Mouse (Mus musculus) embryonic facial prominence, embryonic 15.5 days (tissue): Measurements from ENCODE around the gene Ston1. TPM values are rescaled to one million over a fixed set of nuclear protein-coding genes. Genes with fewer than 3 reads are reported as not detected.

ENCODE experiments used
- ATAC-seq: fragments of 200-750 bp; cut with Nextera tagmentation; 2 replicates; pipeline ENCODE4 v1.8.0; 2017; ENCODE audit warnings: low read depth, moderate TSS enrichment; ENCODE audit not compliant: insufficient number of reproducible peaks, low FRiP score, low TSS enrichment
- H3K27ac ChIP-seq: fragments of 300-500 bp; sonication (generic); replicated peaks from 2 replicates; pipeline ENCODE4 v1.5.1; 2015; ENCODE audit warnings: mild to moderate bottlenecking, inconsistent platforms
- H3K27me3 ChIP-seq: fragments of 300-500 bp; sonication (generic); 2 replicates; pipeline ENCODE4 v1.6.1; 2015; ENCODE audit warnings: inconsistent platforms
- H3K36me3 ChIP-seq: fragments of 300-500 bp; sonication (generic); 2 replicates; pipeline ENCODE4 v1.6.1; 2015; ENCODE audit warnings: mild to moderate bottlenecking, inconsistent platforms
- H3K4me1 ChIP-seq: fragments of 300-500 bp; sonication (generic); 2 replicates; pipeline ENCODE4 v1.6.1; 2015; ENCODE audit warnings: inconsistent platforms
- H3K4me2 ChIP-seq: fragments of 300-500 bp; sonication (generic); replicated peaks from 2 replicates; pipeline ENCODE4 v1.6.1; 2015; ENCODE audit warnings: mild to moderate bottlenecking, inconsistent platforms
- H3K4me3 ChIP-seq: fragments of 300-500 bp; sonication (generic); replicated peaks from 2 replicates; pipeline ENCODE4 v1.5.1; 2015; ENCODE audit warnings: mild to moderate bottlenecking, inconsistent platforms
- H3K9ac ChIP-seq: fragments of 300-500 bp; sonication (generic); 2 replicates; pipeline ENCODE4 v1.6.1; 2015; ENCODE audit warnings: inconsistent platforms
- H3K9me3 ChIP-seq: fragments of 300-500 bp; sonication (generic); replicated peaks from 2 replicates; pipeline ENCODE4 v1.6.1; 2016; ENCODE audit warnings: inconsistent platforms
- WGBS: fragments of 180-500 bp; shearing (Covaris S2); methylation state at CpG from one replicate; pipeline ENCODE4 v1.1.7; 2015; 5-methylcytosine and 5-hydroxymethylcytosine counted together
- polyA plus RNA-seq: library from polyadenylated mRNA; unstranded; fragments of >200 nt; fragmentation: Nextera tagmentation; extraction: Ambion mirVana; gene quantifications from 2 replicates; pipeline ENCODE4 v1.2.1, GENCODE M21; 2015

The Ston1 gene
- polyA plus RNA-seq, 1 experiment from 2014 or later: 5.9 TPM

- ATAC-seq: no peak
- Histone ChIP-seq H3K4me3 (no peak overlapping the region), H3K4me2 (no peak overlapping the region), H3K36me3 (peaks cover 33% of the 10 kb centered on the region), H3K9me3 (no peaks in the 10 kb centered on the region), H3K4me1 (peaks cover 4% of the 10 kb centered on the region; the same call in 1 of the 2 replicates), H3K27ac (no peak overlapping the region), H3K9ac (no peak overlapping the region), H3K27me3 (no peaks in the 10 kb centered on the region)
- 86% methylated on average over 11 of the region's 11 CpGs for WGBS
Observed at GRCm38 (mm10) chr17:88645299-88645698, 47.8 kb downstream of the Ston1 start.

GRCm38 (mm10) chr17:88647149-88647548 is 49.7 kb downstream of the Ston1 start:
- Histone ChIP-seq H3K9me3 (no peaks in the 10 kb centered on the region), H3K4me2 (no peak overlapping the region), H3K36me3 (peaks cover 33% of the 10 kb centered on the region)

GRCm38 (mm10) chr17:88652010-88652409 is 54.5 kb downstream of the Ston1 start:
- 3% methylated on average over 9 of the region's 9 CpGs for WGBS
- Histone ChIP-seq H3K36me3 (peaks cover 12% of the 10 kb centered on the region), H3K9ac (no peak overlapping the region), H3K9me3 (no peaks in the 10 kb centered on the region), H3K4me1 (0 out of 2 replicates have a peak, but pooled peaks cover 5% of the 10 kb centered on the region), H3K27ac (no peak overlapping the region), H3K4me3 (no peak overlapping the region), H3K4me2 (no peak overlapping the region), H3K27me3 (no peaks in the 10 kb centered on the region)
- no peak for ATAC-seq

More at GRCm38 (mm10) chr17:88647149-88647548, 49.7 kb downstream of the Ston1 start:
- no peaks in the 10 kb centered on the region for H3K27me3 ChIP-seq
- WGBS: 97% methylated on average over 3 of the region's 3 CpGs
- no peak overlapping the region for H3K27ac ChIP-seq
- no peaks in the 10 kb centered on the region for H3K4me1 ChIP-seq
- ATAC-seq: no peak
- no peak overlapping the region for H3K9ac ChIP-seq
- H3K4me3 ChIP-seq: no peak overlapping the region

GRCm38 (mm10) chr17:88652702-88653374 is 55.4 kb downstream of the Ston1 start:
- ATAC-seq: no peak

GRCm38 (mm10) chr17:88653375-88653769 is 55.9 kb downstream of the Ston1 start:
- peaks cover 5% of the 10 kb centered on the region for H3K36me3 ChIP-seq
- H3K27ac ChIP-seq: no peak overlapping the region
- no peak overlapping the region for H3K4me3 ChIP-seq
- no peaks in the 10 kb centered on the region for H3K9me3 ChIP-seq
- no peak for ATAC-seq
- no peak overlapping the region for H3K4me2 ChIP-seq
- 0 out of 2 replicates have a peak, but pooled peaks cover 5% of the 10 kb centered on the region for H3K4me1 ChIP-seq
- H3K27me3 ChIP-seq: no peaks in the 10 kb centered on the region
- no peak overlapping the region for H3K9ac ChIP-seq
- 85% methylated on average over 4 of the region's 4 CpGs for WGBS

More at GRCm38 (mm10) chr17:88652702-88653374, 55.4 kb downstream of the Ston1 start:
- Histone ChIP-seq H3K27ac (no peak overlapping the region), H3K4me3 (no peak overlapping the region), H3K9ac (no peak overlapping the region), H3K4me2 (no peak overlapping the region), H3K27me3 (no peaks in the 10 kb centered on the region), H3K36me3 (peaks cover 11% of the 10 kb centered on the region), H3K9me3 (no peaks in the 10 kb centered on the region), H3K4me1 (0 out of 2 replicates have a peak, but pooled peaks cover 5% of the 10 kb centered on the region)
- 20% methylated on average over 21 of the region's 21 CpGs for WGBS

- no peaks in the 10 kb centered on the region for H3K4me1 ChIP-seq
- no peak for ATAC-seq
- 84% methylated on average over 6 of the region's 6 CpGs for WGBS
Observed at GRCm38 (mm10) chr17:88658510-88658909, 61.0 kb downstream of the Ston1 start.

GRCm38 (mm10) chr17:88666076-88666475 is 68.6 kb downstream of the Ston1 start:
- WGBS: 56% methylated on average over 2 of the region's 2 CpGs
- Histone ChIP-seq H3K27me3 (no peaks in the 10 kb centered on the region), H3K4me3 (no peak overlapping the region), H3K4me1 (0 out of 2 replicates have a peak, but pooled peaks cover 6% of the 10 kb centered on the region), H3K36me3 (no peaks in the 10 kb centered on the region), H3K4me2 (no peak overlapping the region), H3K9ac (no peak overlapping the region), H3K9me3 (no peaks in the 10 kb centered on the region), H3K27ac (no peak overlapping the region)
- no peak for ATAC-seq

More at GRCm38 (mm10) chr17:88658510-88658909, 61.0 kb downstream of the Ston1 start:
- no peak overlapping the region for H3K27ac ChIP-seq
- H3K27me3 ChIP-seq: no peaks in the 10 kb centered on the region
- no peaks in the 10 kb centered on the region for H3K9me3 ChIP-seq
- H3K9ac ChIP-seq: no peak overlapping the region
- H3K4me3 ChIP-seq: no peak overlapping the region
- H3K4me2 ChIP-seq: no peak overlapping the region
- H3K36me3 ChIP-seq: no peaks in the 10 kb centered on the region

- 0 out of 2 replicates have a peak within 1 kb of the TSS, but pooled peaks have one; percentile 8 for H3K4me3 ChIP-seq
- ATAC-seq: no peak
Observed at GRCm38 (mm10) chr17:88668452-88668851, 71.0 kb downstream of the Ston1 start, which contains the start of gene Gtf2a1l. Gene Gtf2a1l, plus strand, starts transcription at chr17:88668660.

GRCm38 (mm10) chr17:88669921-88670320 is 72.4 kb downstream of the Ston1 start:
- no peaks in the 10 kb centered on the region for H3K36me3 ChIP-seq
- H3K4me3 ChIP-seq: no peak overlapping the region
- 29% methylated on average over 2 of the region's 2 CpGs for WGBS
- no peak for ATAC-seq
- no peak overlapping the region for H3K9ac ChIP-seq
- H3K9me3 ChIP-seq: no peaks in the 10 kb centered on the region
- 0 out of 2 replicates have a peak, but pooled peaks cover 6% of the 10 kb centered on the region for H3K4me1 ChIP-seq
- H3K27ac ChIP-seq: no peak overlapping the region
- no peaks in the 10 kb centered on the region for H3K27me3 ChIP-seq
- H3K4me2 ChIP-seq: no peak overlapping the region

More at GRCm38 (mm10) chr17:88668452-88668851, 71.0 kb downstream of the Ston1 start, which contains the start of gene Gtf2a1l:
- Histone ChIP-seq H3K9ac (no peak within 1 kb of the TSS), H3K4me1 (0 out of 2 replicates have a peak, but pooled peaks cover 6% of the 10 kb centered on the region), H3K27ac (no peak within 1 kb of the TSS), H3K4me2 (peak within 1 kb of the TSS; percentile 42), H3K27me3 (no peaks in the 10 kb centered on the region), H3K36me3 (no peaks in the 10 kb centered on the region), H3K9me3 (no peaks in the 10 kb centered on the region)
- WGBS: 41% methylated on average over 21 of the region's 21 CpGs

- H3K4me3 ChIP-seq: no peak overlapping the region
- no peak for ATAC-seq
- H3K9ac ChIP-seq: no peak overlapping the region
- H3K4me1 ChIP-seq: 0 out of 2 replicates have a peak, but pooled peaks cover 6% of the 10 kb centered on the region
- no peaks in the 10 kb centered on the region for H3K27me3 ChIP-seq
- no peak overlapping the region for H3K4me2 ChIP-seq
- H3K9me3 ChIP-seq: no peaks in the 10 kb centered on the region
- WGBS: 22% methylated on average over 4 of the region's 4 CpGs
- H3K36me3 ChIP-seq: no peaks in the 10 kb centered on the region
- H3K27ac ChIP-seq: no peak overlapping the region
Observed at GRCm38 (mm10) chr17:88670800-88671199, 73.3 kb downstream of the Ston1 start.

- Histone ChIP-seq H3K27ac (no peak overlapping the region), H3K27me3 (no peaks in the 10 kb centered on the region), H3K4me3 (no peak overlapping the region), H3K4me2 (no peak overlapping the region), H3K36me3 (no peaks in the 10 kb centered on the region), H3K4me1 (no peaks in the 10 kb centered on the region), H3K9ac (no peak overlapping the region), H3K9me3 (no peaks in the 10 kb centered on the region)
- no peak for ATAC-seq
- WGBS: 91% methylated on average over 23 of the region's 23 CpGs
Observed at GRCm38 (mm10) chr17:88675310-88676309, 78.1 kb downstream of the Ston1 start.
